Mouse (Mus musculus) heart, embryonic 14.5 days (tissue): ENCODE results near the gene Mgarp. TPM values are rescaled to one million over a fixed set of nuclear protein-coding genes. Genes with fewer than 3 reads are reported as not detected.
"Not testable (repeated sequence)": the region's sequence is repeated elsewhere in the genome, so short reads cannot be mapped to it uniquely, and the experiment has no call there.

Experiments
- ATAC-seq: fragments of 200-750 bp; cut with Nextera tagmentation; 2 replicates; pipeline ENCODE4 v1.8.0; 2017; ENCODE audit warnings: low read depth, moderate TSS enrichment; ENCODE audit not compliant: insufficient number of reproducible peaks, insufficient read depth, low FRiP score
- H3K27ac ChIP-seq, 2 experiments: fragments of 200-500 bp in 1 of 2; fragments of 300-500 bp in 1 of 2; sonication (generic) in 1 of 2; replicated peaks in 1 of 2; 2 replicates each; pipeline ENCODE4 v1.5.1; 2012 to 2014; ENCODE audit warnings: low read depth in 2 of 2, low read length in 2 of 2, control low read depth in 1 of 2, mild to moderate bottlenecking in 1 of 2, mixed read lengths in 1 of 2; ENCODE audit not compliant: control insufficient read depth in 1 of 2, insufficient read depth in 1 of 2
- H3K27me3 ChIP-seq: fragments of 300-500 bp; sonication (generic); 2 replicates; pipeline ENCODE4 v1.6.1; 2014; ENCODE audit warnings: mild to moderate bottlenecking, low read length, control low read depth; ENCODE audit not compliant: control insufficient read depth, insufficient read depth
- H3K36me3 ChIP-seq: fragments of 300-500 bp; sonication (generic); 2 replicates; pipeline ENCODE4 v1.6.1; 2014; ENCODE audit warnings: mild to moderate bottlenecking, control low read depth, low read length, mixed read lengths; ENCODE audit not compliant: control insufficient read depth, insufficient read depth
- H3K4me1 ChIP-seq, 2 experiments: fragments of 200-500 bp in 1 of 2; fragments of 300-500 bp in 1 of 2; sonication (generic) in 1 of 2; 2 replicates each; pipeline ENCODE4 v1.6.1; 2012 to 2014; ENCODE audit warnings: low read length in 2 of 2, control low read depth in 1 of 2, mixed read lengths in 1 of 2; ENCODE audit not compliant: control insufficient read depth in 2 of 2, insufficient read depth in 2 of 2
- H3K4me2 ChIP-seq: fragments of 300-500 bp; sonication (generic); 2 replicates; pipeline ENCODE4 v1.6.1; 2014; ENCODE audit warnings: mild to moderate bottlenecking, low read length
- H3K4me3 ChIP-seq, 2 experiments: fragments of 200-500 bp in 1 of 2; fragments of 300-500 bp in 1 of 2; sonication (generic) in 1 of 2; 2 replicates each; pipeline ENCODE4 v1.5.1; 2012 to 2014; ENCODE audit warnings: low read length in 2 of 2, mild to moderate bottlenecking in 2 of 2, control low read depth in 1 of 2, low read depth in 1 of 2, moderate library complexity in 1 of 2; ENCODE audit not compliant: control insufficient read depth in 1 of 2, insufficient read depth in 1 of 2
- H3K9ac ChIP-seq: fragments of 300-500 bp; sonication (generic); 2 replicates; pipeline ENCODE4 v1.6.1; 2014; ENCODE audit warnings: mild to moderate bottlenecking, low read length
- H3K9me3 ChIP-seq: fragments of 300-500 bp; sonication (generic); 2 replicates; pipeline ENCODE4 v1.6.1; 2016; ENCODE audit warnings: low read length, control low read depth; ENCODE audit not compliant: control insufficient read depth
- WGBS: fragments of 180-500 bp; shearing (Covaris S2); extraction: QIAGEN DNeasy Blood & Tissue Kit; methylation state at CpG from one replicate; pipeline ENCODE4 v1.1.7; 2014; 5-methylcytosine and 5-hydroxymethylcytosine counted together
- polyA plus RNA-seq: library from polyadenylated mRNA; unstranded; fragments of >200 nt; fragmentation: Nextera tagmentation; extraction: Ambion mirVana; gene quantifications from 2 replicates; pipeline ENCODE4 v1.2.1, GENCODE M21; 2014

Gene Mgarp
- polyA plus RNA-seq, 1 experiment from 2014 or later: 8.6 TPM

DNA sequence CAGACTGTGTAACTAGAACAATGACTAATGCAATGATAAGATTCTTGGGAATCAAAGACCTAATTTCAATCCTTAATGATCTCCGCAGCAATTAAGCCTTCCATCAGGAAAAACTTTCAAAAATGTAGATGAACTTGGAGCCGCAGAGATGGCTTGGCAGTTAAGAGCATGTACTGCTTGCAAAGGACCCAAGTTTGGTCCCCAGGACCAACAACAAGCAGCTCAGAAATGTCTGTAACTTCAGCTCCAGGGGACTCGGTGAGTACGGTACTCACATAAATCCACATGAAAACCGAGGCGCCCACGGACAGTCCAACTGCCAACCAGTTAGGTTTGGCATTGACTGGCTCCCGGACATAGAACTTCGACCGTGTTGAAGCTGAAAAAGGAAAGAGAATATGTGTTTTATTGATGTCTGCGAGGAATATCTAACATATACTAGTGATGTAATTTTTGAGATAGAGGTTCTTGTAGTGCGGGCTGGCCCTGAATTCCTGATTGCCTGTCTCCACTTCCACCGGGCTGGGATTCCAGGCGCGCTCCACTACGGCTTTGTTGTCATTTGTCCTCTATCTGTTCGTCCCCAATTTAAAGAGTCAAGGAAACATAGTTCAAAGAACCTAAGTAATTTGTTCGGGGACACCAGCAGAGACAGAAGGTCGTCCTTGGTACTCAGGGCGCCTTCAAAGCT lies 11.5 kb upstream of the Mgarp start:
- WGBS: 20% methylated on average over 20 of the region's 20 CpGs
- no peak for ATAC-seq

DNA sequence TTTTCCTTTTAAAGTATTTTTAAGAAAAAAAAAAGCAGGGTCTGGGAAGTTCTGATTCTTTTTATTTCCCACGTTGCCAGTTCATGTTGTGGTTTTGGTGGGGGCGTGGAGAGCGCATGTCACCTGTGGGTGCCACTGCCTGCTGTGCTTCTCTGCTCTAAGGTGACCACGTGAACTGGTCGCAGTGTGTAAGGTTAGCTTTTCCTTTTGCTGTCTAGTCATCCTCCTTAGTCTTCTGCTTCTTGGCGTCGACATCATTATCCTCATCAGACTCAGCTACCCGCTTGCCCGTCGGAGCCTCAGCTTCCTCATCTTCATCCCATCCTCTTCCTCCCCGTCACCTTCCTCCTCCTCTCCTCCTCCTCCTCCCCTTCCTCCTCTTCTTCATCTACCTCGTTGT lies 6.1 kb upstream of the Mgarp start:
- H3K36me3 ChIP-seq: peaks cover 47% of the 10 kb centered on the region
- H3K27ac ChIP-seq: no peak overlapping the region
- no peak for ATAC-seq
- peaks cover 3 to 16% of the 10 kb centered on the region in 2 experiments; a peak in 3 of 4 replicates for H3K4me1 ChIP-seq
- no peak overlapping the region for H3K9ac ChIP-seq
- no peaks in the 10 kb centered on the region for H3K9me3 ChIP-seq
- WGBS: 87% methylated on average over 12 of the region's 12 CpGs
- no peak overlapping the region for H3K4me3 ChIP-seq
- H3K4me2 ChIP-seq: no peak overlapping the region
- H3K27me3 ChIP-seq: no peaks in the 10 kb centered on the region

More for the DNA sequence above, 11.5 kb upstream of the Mgarp start:
- H3K27ac ChIP-seq: peak overlapping the region; percentile 95 to 97
- H3K4me1 ChIP-seq: peaks cover 2 to 14% of the 10 kb centered on the region in 2 experiments; a peak in 3 of 4 replicates
- H3K27me3 ChIP-seq: no peaks in the 10 kb centered on the region
- H3K9ac ChIP-seq: peak overlapping the region; percentile 88
- no peaks in the 10 kb centered on the region for H3K9me3 ChIP-seq
- H3K4me3 ChIP-seq: peak overlapping the region; percentile 62 to 72
- H3K36me3 ChIP-seq: peaks cover 41% of the 10 kb centered on the region
- peak overlapping the region; percentile 74 for H3K4me2 ChIP-seq

DNA sequence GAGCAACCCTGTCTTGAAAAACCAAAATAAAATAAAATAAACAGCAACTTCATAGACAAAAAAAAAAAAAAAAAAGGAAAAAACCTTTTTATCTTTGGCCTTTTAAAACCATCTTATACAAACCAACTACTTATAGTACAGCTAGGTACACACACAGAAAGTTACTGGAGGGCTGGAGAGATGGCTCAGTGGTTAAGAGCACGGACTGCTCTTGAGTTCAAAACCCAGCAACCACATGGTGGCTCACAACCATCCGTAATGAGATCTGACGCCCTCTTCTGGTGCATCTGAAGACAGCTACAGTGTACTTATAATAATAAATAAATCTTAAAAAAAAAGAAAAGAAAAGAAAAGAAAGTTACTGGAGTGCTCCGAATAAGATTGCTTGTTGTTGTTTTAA lies 5.5 kb upstream of the Mgarp start:
- not testable (repeated sequence) for H3K4me3 ChIP-seq, H3K4me2 ChIP-seq, H3K9me3 ChIP-seq, H3K27me3 ChIP-seq, H3K9ac ChIP-seq, ATAC-seq, H3K27ac ChIP-seq
- H3K4me1 ChIP-seq: peaks cover 3 to 12% of the 10 kb centered on the region in 2 experiments; a peak in 3 of 4 replicates
- 61% methylated on average over 4 of the region's 4 CpGs for WGBS
- peaks cover 45% of the 10 kb centered on the region for H3K36me3 ChIP-seq

DNA sequence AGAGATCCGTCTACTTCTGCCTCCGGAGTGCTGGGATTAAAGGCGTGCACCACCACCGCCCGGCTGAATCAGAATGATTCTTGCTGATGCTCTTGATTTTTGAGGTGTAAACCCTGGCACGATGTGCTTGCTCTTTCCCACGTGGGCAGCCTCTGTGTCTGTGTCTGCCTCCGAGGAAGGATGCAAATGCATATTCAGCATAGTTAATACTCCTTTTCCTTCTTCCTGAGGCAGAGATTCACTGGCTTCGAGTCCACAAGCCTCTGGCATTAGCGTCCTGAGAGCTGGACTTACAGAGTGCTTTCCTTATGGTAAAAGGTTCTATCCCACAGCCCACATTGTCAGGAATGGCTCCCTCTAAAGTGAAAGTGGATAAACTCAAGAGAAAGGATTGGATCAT lies 4.1 kb upstream of the Mgarp start:
- no peak for ATAC-seq
- Histone ChIP-seq H3K27me3 (peaks cover 5% of the 10 kb centered on the region), H3K4me2 (0 out of 2 replicates have a peak overlapping the region, but pooled peaks have one; percentile 1), H3K9me3 (no peaks in the 10 kb centered on the region), H3K36me3 (peaks cover 32% of the 10 kb centered on the region), H3K4me1 (peaks cover 3 to 10% of the 10 kb centered on the region in 2 experiments; a peak in 2 of 4 replicates), H3K9ac (no peak overlapping the region), H3K27ac (no peak overlapping the region), H3K4me3 (no peak overlapping the region)
- WGBS: 81% methylated on average over 10 of the region's 10 CpGs

DNA sequence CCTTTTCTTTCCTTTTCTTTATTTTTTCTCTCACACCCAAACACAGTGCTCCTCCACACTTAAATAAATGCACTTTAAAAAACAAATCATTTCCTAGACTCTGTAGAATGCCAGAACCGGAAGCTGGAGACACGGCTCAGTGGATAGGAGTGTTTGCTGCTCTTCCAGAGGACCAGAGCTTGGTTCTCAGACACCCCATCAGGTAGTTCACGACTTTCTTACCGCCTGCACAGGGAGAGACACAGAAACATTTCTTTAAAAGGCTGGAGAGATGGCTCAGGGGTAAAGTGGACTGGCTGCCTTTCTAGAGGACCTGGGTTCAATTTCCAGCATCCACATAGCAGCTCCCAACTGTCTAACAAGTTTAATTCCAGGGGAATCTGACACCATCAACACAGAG lies 3.0 kb upstream of the Mgarp start:
- Histone ChIP-seq H3K4me1 (peaks cover 3 to 10% of the 10 kb centered on the region in 2 experiments; a peak in 2 of 4 replicates), H3K9ac (no peak overlapping the region), H3K36me3 (peaks cover 21% of the 10 kb centered on the region), H3K27me3 (peaks cover 10% of the 10 kb centered on the region), H3K4me3 (no peak overlapping the region), H3K27ac (no peak overlapping the region), H3K9me3 (no peaks in the 10 kb centered on the region), H3K4me2 (no peak overlapping the region)
- 55% methylated on average over 4 of the region's 4 CpGs for WGBS
- no peak for ATAC-seq

DNA sequence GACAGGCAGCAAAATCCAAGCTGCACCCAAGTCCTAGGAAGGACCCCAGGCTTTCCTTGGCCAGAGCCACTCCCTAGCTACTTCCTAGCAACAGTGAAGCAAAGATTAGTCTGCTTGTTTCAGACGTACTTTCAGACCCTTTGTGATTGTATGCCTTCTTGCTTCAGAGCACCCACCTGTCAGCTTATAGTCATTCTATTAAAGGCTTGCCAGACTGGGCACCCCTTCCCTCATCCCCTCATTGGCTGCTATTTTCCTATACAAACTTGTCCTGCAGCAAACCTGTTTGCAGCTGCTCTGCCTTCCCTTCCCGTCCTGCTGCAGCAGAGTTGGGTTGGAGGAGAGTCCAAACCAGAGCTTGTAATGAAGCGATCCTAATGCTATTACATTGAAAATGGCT lies 2.1 kb upstream of the Mgarp start:
- Histone ChIP-seq H3K4me1 (peaks cover 3 to 10% of the 10 kb centered on the region in 2 experiments; a peak in 2 of 4 replicates), H3K4me2 (no peak overlapping the region), H3K9me3 (no peaks in the 10 kb centered on the region), H3K9ac (no peak overlapping the region), H3K36me3 (peaks cover 12% of the 10 kb centered on the region), H3K27ac (no peak overlapping the region), H3K4me3 (no peak overlapping the region), H3K27me3 (peaks cover 10% of the 10 kb centered on the region)
- ATAC-seq: no peak
- WGBS: 29% methylated on average over 3 of the region's 3 CpGs

DNA sequence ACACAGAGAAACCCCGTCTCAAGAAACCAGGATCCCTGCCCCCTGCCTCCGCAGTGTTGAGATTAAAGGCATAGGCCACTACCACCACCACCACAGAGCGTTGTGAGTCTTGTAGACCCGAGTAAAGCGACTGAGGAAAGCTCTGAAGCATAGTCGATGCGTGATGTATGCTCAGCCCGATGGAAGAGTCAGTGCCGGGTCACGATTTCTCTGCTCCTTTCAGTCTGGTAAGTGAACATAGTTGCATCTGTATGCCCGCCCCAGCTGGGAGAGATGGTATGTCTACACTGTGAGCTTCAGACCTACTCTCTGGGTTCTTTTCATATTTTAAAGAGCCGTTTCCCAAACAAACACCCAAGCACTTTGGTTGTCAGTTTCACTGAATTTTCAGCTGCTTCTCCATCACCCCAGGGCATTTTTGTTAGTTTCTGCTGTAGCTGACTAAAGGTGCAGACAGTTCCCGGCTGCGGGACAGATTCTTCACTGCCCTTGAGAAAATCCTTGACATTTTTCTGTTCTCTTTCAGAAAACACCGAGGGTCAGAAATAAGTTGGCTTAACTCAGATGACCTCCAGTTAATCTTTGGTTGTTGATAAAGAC lies 1.3 kb upstream of the Mgarp start:
- H3K27me3 ChIP-seq: peaks cover 10% of the 10 kb centered on the region
- no peak overlapping the region for H3K27ac ChIP-seq
- WGBS: 55% methylated on average over 15 of the region's 15 CpGs
- H3K9ac ChIP-seq: no peak overlapping the region
- H3K9me3 ChIP-seq: no peaks in the 10 kb centered on the region
- no peak overlapping the region for H3K4me3 ChIP-seq
- peaks cover 3 to 10% of the 10 kb centered on the region in 2 experiments; a peak in 2 of 4 replicates for H3K4me1 ChIP-seq
- H3K36me3 ChIP-seq: peaks cover 4% of the 10 kb centered on the region
- H3K4me2 ChIP-seq: no peak overlapping the region
- no peak for ATAC-seq
